Mouse (Mus musculus): Measurements from ENCODE around the gene Fkbp11. TPM values are rescaled to one million over a fixed set of nuclear protein-coding genes. Genes with fewer than 3 reads are reported as not detected.
A peak's percentile ranks its signal among the peaks of the same experiment; 100 is the strongest.
"Not testable (repeated sequence)": the region's sequence is repeated elsewhere in the genome, so short reads cannot be mapped to it uniquely, and the experiment has no call there.

The Fkbp11 gene
- polyA plus RNA-seq, 1 experiment from 2014 or later = 3.5 TPM

DNA sequence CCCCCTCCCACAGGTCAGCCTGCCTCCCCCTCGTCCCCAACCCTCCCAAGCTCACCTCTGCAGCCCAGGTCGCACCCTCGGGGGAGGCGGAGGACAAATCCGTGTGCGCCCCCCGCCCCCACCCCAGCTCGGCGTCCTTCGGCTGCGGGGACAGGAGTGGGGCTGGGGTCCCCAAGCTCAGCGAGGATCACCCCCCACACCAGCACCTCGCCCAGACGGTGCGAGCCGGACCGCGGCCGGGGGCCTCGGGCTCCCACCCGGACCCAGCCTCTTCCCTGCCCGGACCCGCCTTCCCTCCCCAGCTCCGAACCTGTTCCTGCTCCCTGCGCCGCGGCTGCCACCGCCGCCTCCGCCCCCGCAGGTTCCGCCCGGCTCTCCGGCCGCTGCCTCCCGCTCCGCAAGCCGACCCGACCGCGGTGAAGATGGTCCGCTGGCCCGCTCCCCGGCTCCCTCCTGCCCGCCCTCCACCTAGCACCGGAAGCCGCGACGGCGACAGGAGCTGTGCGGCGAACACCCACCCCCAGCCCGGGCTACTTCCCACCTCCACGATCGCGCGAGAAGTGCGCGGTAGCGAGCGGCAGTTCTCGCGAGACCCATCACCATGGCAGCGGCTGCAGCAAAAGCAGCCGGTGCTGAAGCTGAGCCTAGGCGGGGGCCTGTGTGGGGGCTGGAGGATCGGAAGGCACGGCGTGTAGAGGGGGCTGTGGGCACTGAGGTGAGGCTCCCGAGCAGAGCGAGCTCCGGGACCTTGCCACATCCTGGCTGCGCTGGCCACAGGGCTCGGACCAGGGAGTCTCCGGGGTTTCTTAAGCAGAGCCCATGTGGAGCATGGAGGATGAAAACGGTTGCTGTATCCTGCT lies 34.9 kb upstream of the Fkbp11 start, which contains the start of gene Arf3:
Gene Arf3, minus strand, starts transcription at position 545 of the 860 bp plus-strand sequence.
- peaks cover 17% of the 10 kb centered on the region; the same call in 1 of the 2 replicates for H3K36me3 ChIP-seq
- peak; percentile 96 for ATAC-seq (replicated peaks)
- H3K4me1 ChIP-seq = peaks cover 26% of the 10 kb centered on the region
- H3K4me3 ChIP-seq = peak within 1 kb of the TSS; percentile 86
- peak within 1 kb of the TSS; percentile 72 for H3K4me2 ChIP-seq (replicated peaks)
- H3K27me3 ChIP-seq = peaks cover 4% of the 10 kb centered on the region; the same call in 1 of the 2 replicates
- peak within 1 kb of the TSS; percentile 92 for H3K9ac ChIP-seq (replicated peaks)
- under 1% methylated on average over 74 of the region's 76 CpGs for WGBS
- no peaks in the 10 kb centered on the region for H3K9me3 ChIP-seq
- peak within 1 kb of the TSS; percentile 93 for H3K27ac ChIP-seq (replicated peaks)

DNA sequence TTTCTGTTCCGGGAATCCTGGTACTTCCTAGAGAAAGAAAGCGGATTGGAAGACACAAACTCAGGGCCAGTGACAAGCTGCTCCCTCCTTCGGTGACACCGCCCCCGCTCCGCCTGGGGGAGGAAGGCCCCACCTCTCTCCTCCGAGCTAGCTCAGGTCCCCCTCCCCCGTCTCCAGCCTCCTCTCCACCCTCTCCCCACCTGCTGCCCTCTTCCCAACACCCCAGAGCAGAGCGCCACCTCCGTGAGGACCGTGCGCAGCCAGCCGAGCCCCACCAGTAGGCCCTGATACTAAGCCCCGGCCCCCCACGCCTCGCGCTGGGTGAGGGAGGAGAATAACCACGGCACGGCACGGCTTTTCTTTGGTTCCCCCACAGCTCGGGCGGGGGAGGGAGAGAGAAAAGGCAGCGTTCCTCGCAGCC lies 34.2 kb upstream of the Fkbp11 start:
- Histone ChIP-seq H3K4me1 (peaks cover 26% of the 10 kb centered on the region), H3K4me2 (replicated peaks) (peak overlapping the region; percentile 72), H3K9me3 (no peaks in the 10 kb centered on the region), H3K4me3 (peak overlapping the region; percentile 86), H3K27me3 (peaks cover 4% of the 10 kb centered on the region; the same call in 1 of the 2 replicates), H3K9ac (replicated peaks) (peak overlapping the region; percentile 92), H3K27ac (replicated peaks) (peak overlapping the region; percentile 93), H3K36me3 (peaks cover 17% of the 10 kb centered on the region; the same call in 1 of the 2 replicates)
- WGBS = 0% methylated on average over 19 of the region's 24 CpGs
- ATAC-seq (replicated peaks) = peak; percentile 66

DNA sequence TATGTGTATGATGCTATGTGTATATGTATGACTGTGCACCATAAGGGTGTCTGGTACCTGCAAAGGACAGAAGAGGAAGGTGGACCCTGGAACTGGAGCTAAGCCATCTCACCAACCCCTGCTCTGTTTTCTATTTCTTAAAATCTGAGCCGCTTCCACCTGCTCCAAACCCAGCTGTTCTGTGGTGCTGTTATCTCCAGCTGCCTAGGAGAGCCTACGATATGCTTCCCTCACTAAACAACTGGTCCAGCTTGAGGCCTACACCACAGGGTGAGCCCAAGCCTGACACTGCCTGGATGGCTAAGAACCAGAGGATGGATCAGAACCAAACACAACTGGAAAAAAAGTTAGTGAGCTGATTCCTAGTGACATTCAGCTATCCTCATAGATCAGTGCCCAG lies 26.1 kb upstream of the Fkbp11 start:
- no peak overlapping the region for H3K4me3 ChIP-seq
- no peak for ATAC-seq (replicated peaks)
- no peak overlapping the region for H3K9ac ChIP-seq (replicated peaks)
- H3K27ac ChIP-seq (replicated peaks) = no peak overlapping the region
- H3K27me3 ChIP-seq = no peaks in the 10 kb centered on the region
- H3K9me3 ChIP-seq = no peaks in the 10 kb centered on the region
- H3K4me1 ChIP-seq = no peaks in the 10 kb centered on the region; the same call in 1 of the 2 replicates
- H3K4me2 ChIP-seq (replicated peaks) = no peak overlapping the region
- 94% methylated on average over 2 of the region's 2 CpGs for WGBS
- 0 out of 2 replicates have a peak, but pooled peaks cover 10% of the 10 kb centered on the region for H3K36me3 ChIP-seq

DNA sequence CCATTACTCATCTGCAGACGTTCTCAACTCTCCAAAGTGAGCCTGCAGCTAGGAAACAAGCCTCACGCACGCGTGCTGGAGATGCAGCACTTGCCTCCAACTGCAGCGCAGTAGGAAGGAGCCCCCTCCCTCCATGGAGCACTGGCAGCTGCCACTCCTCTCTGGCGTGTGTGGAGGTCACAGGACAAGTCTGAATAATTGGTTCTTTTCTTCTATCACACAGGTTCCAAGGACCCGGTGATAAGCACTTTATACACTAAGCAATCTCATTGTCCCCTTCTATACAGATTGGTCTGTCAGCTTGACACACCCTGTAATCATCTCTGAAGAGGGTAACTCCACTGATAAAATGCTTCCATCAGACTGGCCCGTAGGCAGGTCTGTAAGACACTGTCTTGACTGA lies 25.0 kb upstream of the Fkbp11 start:
- no peak for ATAC-seq (replicated peaks)
- H3K4me1 ChIP-seq = no peaks in the 10 kb centered on the region; the same call in 1 of the 2 replicates
- H3K4me2 ChIP-seq (replicated peaks) = no peak overlapping the region
- no peak overlapping the region for H3K27ac ChIP-seq (replicated peaks)
- H3K4me3 ChIP-seq = no peak overlapping the region
- no peak overlapping the region for H3K9ac ChIP-seq (replicated peaks)
- no peaks in the 10 kb centered on the region for H3K27me3 ChIP-seq
- no peaks in the 10 kb centered on the region for H3K9me3 ChIP-seq
- WGBS = 64% methylated on average over 8 of the region's 8 CpGs
- 0 out of 2 replicates have a peak, but pooled peaks cover 1% of the 10 kb centered on the region for H3K36me3 ChIP-seq

DNA sequence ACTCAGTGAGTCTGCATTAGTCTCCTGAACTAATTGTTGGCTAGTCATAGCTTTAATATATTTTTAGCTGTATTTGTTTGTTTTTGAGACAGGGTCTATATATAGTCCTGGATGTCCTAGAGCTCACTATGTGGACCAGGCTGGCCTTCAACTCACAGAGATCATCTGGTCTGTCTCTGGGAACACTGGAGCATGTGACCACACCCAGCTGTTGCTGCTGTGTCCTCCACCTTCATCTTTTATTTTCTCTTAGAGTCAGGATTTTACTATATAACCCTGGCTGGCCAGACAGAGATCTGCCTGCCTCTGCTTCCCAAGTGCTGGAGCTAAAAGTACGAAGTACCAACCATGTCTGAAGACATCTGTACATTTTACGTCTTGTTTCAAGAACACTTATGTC lies 21.1 kb upstream of the Fkbp11 start:
- H3K27me3 ChIP-seq = no peaks in the 10 kb centered on the region
- H3K9ac ChIP-seq (replicated peaks) = no peak overlapping the region
- H3K36me3 ChIP-seq = 0 out of 2 replicates have a peak, but pooled peaks cover 4% of the 10 kb centered on the region
- no peaks in the 10 kb centered on the region for H3K4me1 ChIP-seq
- H3K4me3 ChIP-seq = no peak overlapping the region
- ATAC-seq (replicated peaks) = no peak
- no peaks in the 10 kb centered on the region for H3K9me3 ChIP-seq
- 92% methylated on average over 2 of the region's 2 CpGs for WGBS
- H3K27ac ChIP-seq (replicated peaks) = no peak overlapping the region
- no peak overlapping the region for H3K4me2 ChIP-seq (replicated peaks)

DNA sequence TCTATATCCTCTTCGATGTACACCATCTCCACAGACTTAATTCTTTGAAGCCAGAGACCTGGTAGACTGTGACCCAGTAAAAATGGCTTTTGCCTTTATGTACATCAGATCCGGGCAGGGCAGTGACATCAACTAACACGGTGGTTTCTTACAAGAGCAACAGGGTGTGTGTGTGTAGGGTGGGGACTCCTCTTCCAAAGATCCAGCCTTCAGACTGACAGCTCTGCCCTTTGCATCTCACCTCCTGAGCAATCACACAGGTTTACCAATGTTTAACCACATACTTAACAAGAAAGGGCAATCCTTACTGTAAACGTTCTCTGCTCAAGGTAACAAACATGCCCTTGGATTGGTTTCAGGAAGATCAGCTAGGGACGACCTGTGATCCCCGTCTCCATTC lies 19.3 kb upstream of the Fkbp11 start:
- H3K4me3 ChIP-seq = no peak overlapping the region
- peaks cover 7% of the 10 kb centered on the region for H3K36me3 ChIP-seq
- H3K9me3 ChIP-seq = no peaks in the 10 kb centered on the region
- no peak overlapping the region for H3K4me2 ChIP-seq (replicated peaks)
- no peak overlapping the region for H3K27ac ChIP-seq (replicated peaks)
- no peaks in the 10 kb centered on the region for H3K27me3 ChIP-seq
- no peak for ATAC-seq (replicated peaks)
- H3K4me1 ChIP-seq = no peaks in the 10 kb centered on the region
- no peak overlapping the region for H3K9ac ChIP-seq (replicated peaks)
- WGBS = 88% methylated on average over 6 of the region's 6 CpGs

DNA sequence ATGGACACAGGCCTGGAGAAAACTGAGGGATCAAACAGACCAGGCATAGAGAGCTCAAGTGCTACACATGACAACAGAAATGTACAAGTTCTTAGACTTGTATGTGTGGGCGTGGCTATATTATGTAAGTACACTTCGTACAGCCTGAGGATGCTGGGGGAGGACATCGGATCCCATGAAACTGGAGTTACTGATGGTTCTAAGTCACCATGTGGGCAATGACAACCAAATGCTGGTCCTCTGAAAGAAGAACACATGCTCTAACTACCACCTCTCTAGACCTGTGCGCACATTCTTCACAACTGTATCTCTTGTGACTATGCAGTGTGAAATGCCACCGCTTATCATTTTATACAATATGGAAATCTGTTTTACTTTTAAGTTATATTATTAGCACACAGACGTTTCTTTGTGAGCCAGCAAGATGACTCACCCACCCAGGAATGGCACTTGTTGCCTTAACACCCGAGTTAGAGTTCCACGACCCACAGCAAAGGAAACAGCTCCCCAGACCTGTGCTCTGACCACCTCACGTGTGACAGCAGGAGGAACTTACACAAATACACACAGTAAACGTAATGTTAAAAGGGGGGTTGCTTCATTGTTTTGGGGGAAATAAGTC lies 18.5 kb upstream of the Fkbp11 start:
- Histone ChIP-seq H3K9ac (replicated peaks) (no peak overlapping the region), H3K9me3 (no peaks in the 10 kb centered on the region), H3K4me3 (no peak overlapping the region), H3K4me1 (no peaks in the 10 kb centered on the region), H3K27me3 (no peaks in the 10 kb centered on the region), H3K4me2 (replicated peaks) (no peak overlapping the region), H3K36me3 (peaks cover 12% of the 10 kb centered on the region), H3K27ac (replicated peaks) (no peak overlapping the region)
- 87% methylated on average over 10 of the region's 10 CpGs for WGBS
- ATAC-seq (replicated peaks) = no peak

DNA sequence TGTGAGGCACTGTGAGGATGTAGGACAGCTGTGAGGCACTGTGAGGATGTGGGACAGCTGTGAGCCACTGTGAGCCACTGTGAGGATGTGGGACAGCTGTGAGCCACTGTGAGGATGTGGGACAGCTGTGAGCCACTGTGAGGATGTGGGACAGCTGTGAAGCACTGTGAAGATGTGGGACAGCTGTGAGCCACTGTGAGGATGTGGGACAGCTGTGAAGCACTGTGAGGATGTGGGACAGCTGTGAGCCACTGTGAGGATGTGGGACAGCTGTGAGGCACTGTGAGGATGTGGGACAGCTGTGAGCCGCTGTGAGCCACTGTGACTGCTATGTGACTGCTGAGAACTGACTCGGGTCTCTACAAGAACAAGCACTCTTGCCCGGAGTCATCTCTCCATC lies 15.9 kb upstream of the Fkbp11 start:
- not testable (repeated sequence) for H3K27me3 ChIP-seq; H3K4me3 ChIP-seq; H3K27ac ChIP-seq (replicated peaks); ATAC-seq (replicated peaks); H3K4me1 ChIP-seq; H3K4me2 ChIP-seq (replicated peaks); H3K9ac ChIP-seq (replicated peaks); H3K9me3 ChIP-seq
- WGBS = 87% methylated on average over 3 of the region's 3 CpGs
- H3K36me3 ChIP-seq = peaks cover 33% of the 10 kb centered on the region

DNA sequence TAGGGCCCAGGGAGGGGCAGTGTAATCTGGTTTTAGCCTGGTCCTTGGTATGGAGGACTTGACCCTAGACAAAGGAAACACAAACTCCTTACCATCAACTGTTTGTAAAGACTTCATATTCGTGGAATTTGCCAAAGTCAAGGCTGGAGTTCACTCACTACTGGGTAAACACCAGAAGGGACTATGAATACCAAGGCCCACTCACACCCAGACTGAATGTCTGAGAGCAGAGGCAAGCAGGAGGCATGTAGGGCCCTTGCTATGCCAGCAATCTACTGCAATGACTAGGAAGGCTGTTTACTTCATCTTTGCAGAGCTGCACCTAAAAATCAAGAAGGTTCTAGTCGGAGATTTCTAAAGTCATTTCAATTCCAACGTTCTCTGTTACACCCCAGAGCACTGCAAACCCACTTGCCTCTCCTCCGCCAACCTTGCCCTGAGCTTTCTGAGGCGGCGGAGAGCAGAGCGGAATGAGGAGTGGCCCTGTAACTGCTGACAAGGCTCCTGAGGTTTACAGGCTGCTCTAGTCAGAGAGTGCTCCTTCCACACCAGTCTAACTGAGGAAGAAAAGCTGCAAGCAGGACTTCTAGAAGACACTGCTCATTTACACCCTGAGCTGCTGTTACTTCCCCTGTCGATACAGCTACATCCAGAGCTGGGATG lies 14.9 kb upstream of the Fkbp11 start:
- no peak overlapping the region for H3K9ac ChIP-seq (replicated peaks)
- H3K4me1 ChIP-seq = no peaks in the 10 kb centered on the region
- no peak for ATAC-seq (replicated peaks)
- H3K36me3 ChIP-seq = peaks cover 37% of the 10 kb centered on the region
- no peak overlapping the region for H3K4me2 ChIP-seq (replicated peaks)
- no peak overlapping the region for H3K27ac ChIP-seq (replicated peaks)
- no peaks in the 10 kb centered on the region for H3K9me3 ChIP-seq
- no peak overlapping the region for H3K4me3 ChIP-seq
- no peaks in the 10 kb centered on the region for H3K27me3 ChIP-seq
- 83% methylated on average over 8 of the region's 8 CpGs for WGBS

DNA sequence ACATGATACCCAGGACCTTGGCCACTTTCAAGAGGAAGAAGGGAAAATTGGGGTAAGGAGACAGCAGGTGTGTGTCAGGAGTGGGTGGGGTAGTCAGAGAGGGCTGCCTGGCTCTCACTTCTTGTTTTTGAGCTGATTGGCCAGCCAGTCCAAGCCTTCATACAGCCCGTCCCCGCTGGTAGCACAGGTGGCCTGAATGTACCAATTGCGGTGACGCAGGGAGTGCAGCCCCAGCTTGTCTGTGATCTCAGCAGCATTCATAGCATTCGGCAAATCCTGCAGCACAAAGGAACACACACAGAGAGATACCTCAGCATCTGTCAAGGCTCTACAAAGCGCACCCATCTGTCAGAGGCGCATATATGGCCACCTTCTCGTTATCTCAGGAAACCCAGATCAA lies 12.2 kb upstream of the Fkbp11 start:
- Histone ChIP-seq H3K4me1 (no peaks in the 10 kb centered on the region), H3K36me3 (peaks cover 58% of the 10 kb centered on the region), H3K4me3 (no peak overlapping the region), H3K9me3 (no peaks in the 10 kb centered on the region), H3K27me3 (no peaks in the 10 kb centered on the region), H3K27ac (replicated peaks) (no peak overlapping the region), H3K4me2 (replicated peaks) (no peak overlapping the region), H3K9ac (replicated peaks) (no peak overlapping the region)
- no peak for ATAC-seq (replicated peaks)
- WGBS = 82% methylated on average over 8 of the region's 8 CpGs

DNA sequence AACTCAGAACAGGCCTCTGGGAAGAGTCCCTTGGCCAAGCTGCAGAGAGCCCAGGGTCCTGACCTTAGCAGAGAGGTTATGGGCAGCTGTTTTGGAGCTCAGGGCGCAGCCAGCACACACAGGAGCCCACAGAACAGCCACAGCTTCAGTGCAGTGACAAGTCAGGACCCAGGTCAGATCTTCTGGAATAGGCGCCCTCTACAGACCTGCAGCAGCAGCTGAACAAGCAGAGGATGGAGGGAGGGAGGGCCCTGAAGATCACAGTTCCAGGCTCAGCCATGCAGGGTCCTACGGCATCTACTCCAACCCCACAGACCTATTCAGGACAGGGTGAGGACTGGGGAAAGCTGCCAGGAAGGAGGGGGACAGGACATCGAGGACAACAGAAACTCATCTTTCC lies 10.8 kb upstream of the Fkbp11 start:
- 64% methylated on average over 4 of the region's 4 CpGs for WGBS

DNA sequence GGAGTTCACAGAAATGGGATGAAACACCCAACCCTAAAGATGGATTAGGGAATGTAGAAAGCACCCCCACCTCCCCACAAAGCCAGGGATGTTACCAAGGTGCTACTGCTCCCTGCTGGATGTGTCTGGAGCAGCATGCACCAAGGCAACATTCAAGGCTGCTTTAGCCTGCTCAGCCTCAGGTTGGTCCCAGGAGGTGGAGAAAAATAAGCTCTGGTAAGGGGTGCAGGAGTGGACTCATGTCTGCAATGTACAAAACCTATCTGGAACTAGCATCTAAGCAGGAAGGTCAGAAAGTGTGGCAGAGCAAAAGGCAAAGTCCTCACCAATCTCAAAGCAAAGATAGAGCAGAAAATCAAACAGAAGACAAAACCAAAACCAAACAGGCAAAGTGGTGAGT lies 9.9 kb upstream of the Fkbp11 start:
- no peaks in the 10 kb centered on the region for H3K4me1 ChIP-seq
- H3K4me2 ChIP-seq (replicated peaks) = no peak overlapping the region
- no peak for ATAC-seq (replicated peaks)
- H3K27me3 ChIP-seq = no peaks in the 10 kb centered on the region
- no peak overlapping the region for H3K27ac ChIP-seq (replicated peaks)
- H3K9ac ChIP-seq (replicated peaks) = no peak overlapping the region
- H3K9me3 ChIP-seq = no peaks in the 10 kb centered on the region
- H3K4me3 ChIP-seq = no peak overlapping the region
- peaks cover 55% of the 10 kb centered on the region for H3K36me3 ChIP-seq

More for the DNA sequence above, 10.8 kb upstream of the Fkbp11 start:
- H3K27me3 ChIP-seq = no peaks in the 10 kb centered on the region
- no peaks in the 10 kb centered on the region for H3K9me3 ChIP-seq
- ATAC-seq (replicated peaks) = no peak
- no peak overlapping the region for H3K9ac ChIP-seq (replicated peaks)
- H3K27ac ChIP-seq (replicated peaks) = no peak overlapping the region
- no peak overlapping the region for H3K4me3 ChIP-seq
- peaks cover 55% of the 10 kb centered on the region for H3K36me3 ChIP-seq
- no peak overlapping the region for H3K4me2 ChIP-seq (replicated peaks)
- H3K4me1 ChIP-seq = no peaks in the 10 kb centered on the region

Data from forebrain, embryonic 15.5 days (tissue).